Mouse (Mus musculus) monocyte, adult 5-6 weeks (primary cell): ENCODE measurements around the gene Gja6. TPM values are rescaled to one million over a fixed set of nuclear protein-coding genes. Genes with fewer than 3 reads are reported as not detected.

Experiments used
- ATAC-seq: fragments of 153-309, 156-312 bp; replicated peaks from 2 replicates; pipeline ENCODE4 v1.8.0; 2017; ENCODE audit warnings: mild to moderate bottlenecking; ENCODE audit not compliant: low TSS enrichment, insufficient number of reproducible peaks, severe bottlenecking, poor library complexity, low FRiP score
- total RNA-seq: library from RNA; stranded (forward); fragments of 200-1000, 200-491, 200-594 nt; gene quantifications from 3 replicates; pipeline ENCODE4 v1.2.3, GENCODE M21; 2017

Gja6 gene
- total RNA-seq: 0.76 TPM in 1 of 3 replicates, not detected in the others

- ATAC-seq: no peak
Observed at GRCm38 (mm10) chrX:160906952-160907351, at the start of gene Gja6. TSS of gene Gja6 (minus strand) at chrX:160907052.

DNA sequence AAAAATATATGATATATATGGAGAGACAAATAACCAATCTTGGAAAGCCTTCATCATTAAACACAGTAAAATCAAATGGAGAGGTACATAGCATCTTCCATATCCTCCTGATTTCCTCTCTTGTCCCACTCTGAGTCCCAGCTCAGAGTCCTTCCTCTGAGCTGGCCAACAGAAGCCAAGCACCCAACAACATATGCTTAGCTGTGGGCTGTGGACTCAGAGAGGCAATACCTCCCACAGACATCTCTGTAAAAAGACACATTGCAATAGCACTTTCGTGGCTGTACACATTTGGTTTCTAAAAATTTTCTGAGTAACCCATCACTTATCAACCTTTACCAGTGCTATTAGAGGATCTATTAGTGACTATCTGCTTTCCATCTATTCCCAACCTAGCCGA, 42.7 kb upstream of the Gja6 start:
- ATAC-seq: no peak

- ATAC-seq: no peak
Observed at GRCm38 (mm10) chrX:160944722-160945121, 37.9 kb upstream of the Gja6 start.

DNA sequence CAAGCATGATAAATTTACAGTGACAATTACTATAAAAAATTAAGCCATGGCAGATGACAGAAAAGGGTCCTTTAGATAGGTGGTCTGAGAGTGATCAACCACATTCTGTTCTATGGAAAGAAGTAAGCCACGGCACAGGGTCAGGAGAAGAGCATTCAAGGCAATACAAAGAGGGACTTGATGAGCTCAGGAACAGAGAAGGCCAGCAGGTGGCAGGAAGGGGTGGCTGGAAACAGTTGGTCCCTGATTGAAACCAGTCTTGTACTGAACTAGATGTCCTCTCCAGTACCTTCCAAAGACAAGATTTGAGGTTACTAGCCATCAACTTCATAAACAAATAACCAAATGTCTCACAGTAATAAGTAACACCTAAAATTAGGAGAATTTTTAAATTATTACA, 28.7 kb upstream of the Gja6 start:
- no peak for ATAC-seq

- ATAC-seq: no peak
Observed at GRCm38 (mm10) chrX:160930656-160931055, 23.8 kb upstream of the Gja6 start.

DNA sequence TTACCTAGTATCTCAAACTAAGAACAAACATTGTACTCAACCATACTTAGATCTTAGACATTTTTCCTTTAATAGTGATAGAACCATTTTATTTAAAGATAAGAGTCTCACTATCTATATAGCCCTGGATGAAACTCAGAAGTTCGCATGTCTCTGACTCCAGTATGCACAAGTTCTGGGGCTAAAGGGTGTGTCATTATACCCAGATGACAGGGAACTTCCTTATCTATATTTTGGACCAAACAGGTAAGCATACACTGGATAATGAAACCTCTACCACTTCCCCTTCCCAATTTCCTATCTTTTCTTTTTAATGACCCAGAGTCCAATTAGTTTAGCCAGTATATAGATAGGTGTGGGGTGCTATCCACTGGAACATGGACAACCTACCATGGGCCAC, 22.0 kb upstream of the Gja6 start:
- ATAC-seq: no peak

GRCm38 (mm10) chrX:160919022-160919637, 12.3 kb upstream of the Gja6 start:
- ATAC-seq: no peak

- no peak for ATAC-seq
Observed at GRCm38 (mm10) chrX:160906477-160906876, 375 bp downstream of the Gja6 start.

DNA sequence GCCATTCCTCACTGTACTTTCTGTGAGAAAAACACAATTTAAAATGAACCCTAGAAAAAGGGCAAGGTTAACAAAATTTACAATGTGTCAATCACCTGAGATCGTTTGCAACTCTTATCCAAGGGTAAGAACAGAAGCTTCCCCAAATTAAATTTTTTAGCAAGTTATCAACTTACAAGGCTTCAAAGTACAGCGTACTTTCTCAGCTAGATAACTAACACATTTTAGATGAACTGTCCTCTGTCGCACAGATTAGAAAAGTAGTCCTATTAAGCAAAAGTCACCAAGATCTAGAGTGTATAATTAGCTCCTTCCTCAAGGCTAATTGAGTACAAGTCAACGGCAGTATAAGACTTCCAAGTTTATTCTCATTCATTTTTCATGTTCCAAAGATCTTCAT, 939 bp downstream of the Gja6 start:
- ATAC-seq: no peak

DNA sequence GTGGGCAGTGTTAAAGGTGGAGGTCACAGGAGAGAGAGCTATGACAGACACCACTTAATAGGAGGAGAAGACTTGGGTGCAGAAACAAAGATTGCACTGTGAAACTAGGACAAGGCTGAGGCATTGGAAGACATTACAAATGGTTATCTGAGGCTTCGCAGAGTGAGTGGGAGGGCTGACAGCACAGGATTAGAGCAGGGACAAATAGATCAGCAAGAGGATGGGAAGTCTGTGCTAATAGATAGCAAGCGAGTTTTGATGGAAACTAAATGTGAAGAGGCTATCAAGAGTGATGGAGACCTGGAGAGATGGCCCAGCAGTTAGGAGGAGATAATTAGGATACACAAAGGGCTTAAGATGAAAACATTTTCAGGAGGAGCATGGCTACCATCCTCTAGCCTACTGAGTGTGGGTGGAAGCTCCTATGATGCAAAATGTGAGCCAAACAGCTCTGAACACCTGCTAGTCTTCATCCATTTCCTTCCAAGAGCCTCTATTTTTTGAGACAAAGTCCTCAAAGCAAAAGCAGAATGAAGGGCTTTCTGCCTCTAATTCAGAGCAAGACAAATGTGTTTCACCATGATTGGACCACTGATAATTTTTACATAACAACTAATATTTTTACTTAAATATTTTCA, 1.7 kb downstream of the Gja6 start:
- ATAC-seq: no peak

GRCm38 (mm10) chrX:160901118-160901517, 5.7 kb downstream of the Gja6 start:
- ATAC-seq: no peak

GRCm38 (mm10) chrX:160892077-160892476, 14.8 kb downstream of the Gja6 start:
- no peak for ATAC-seq

- no peak for ATAC-seq
Observed at GRCm38 (mm10) chrX:160886301-160886700, 20.6 kb downstream of the Gja6 start.

DNA sequence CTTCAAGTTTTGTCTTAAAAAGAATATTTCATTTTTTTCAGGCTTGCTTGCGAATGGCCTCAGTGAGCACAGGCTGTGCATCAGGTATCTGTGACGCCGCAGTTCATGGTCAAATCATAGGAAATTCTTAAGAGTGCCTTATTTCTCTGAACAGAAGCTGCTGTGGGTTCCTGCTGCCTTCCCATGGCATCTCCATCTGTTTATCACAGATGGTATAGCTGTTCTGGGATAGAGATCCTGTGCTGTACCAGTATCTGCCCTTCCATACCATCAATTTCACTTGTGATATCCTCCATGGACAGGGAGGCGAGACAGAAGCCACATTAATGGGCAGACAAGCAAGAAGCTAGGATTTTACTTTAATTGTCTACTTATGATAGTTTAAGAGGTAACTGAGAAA, 40.3 kb downstream of the Gja6 start:
- no peak for ATAC-seq

DNA sequence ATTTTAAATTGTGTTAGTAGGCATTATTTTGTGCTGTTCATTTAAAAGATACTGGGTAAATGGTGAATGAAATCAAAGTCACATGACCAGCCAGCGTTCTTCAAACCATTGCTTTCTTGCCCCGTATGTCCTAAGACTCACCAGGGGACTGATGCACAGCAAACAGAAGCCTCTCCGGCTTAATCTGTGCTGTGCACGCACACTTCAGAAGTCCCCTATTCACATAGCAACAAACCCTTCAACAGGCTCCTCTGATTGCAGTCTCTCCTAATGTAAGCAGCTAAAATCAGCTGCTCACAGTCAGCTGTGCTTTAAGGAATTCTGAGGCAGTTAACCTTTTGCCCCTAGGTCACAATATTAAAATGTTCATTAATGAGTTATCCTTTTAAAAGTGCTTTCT, 41.8 kb downstream of the Gja6 start:
- no peak for ATAC-seq

- no peak for ATAC-seq
Observed at GRCm38 (mm10) chrX:160863689-160864383, 43.0 kb downstream of the Gja6 start.
